In the genomic region with DNA sequence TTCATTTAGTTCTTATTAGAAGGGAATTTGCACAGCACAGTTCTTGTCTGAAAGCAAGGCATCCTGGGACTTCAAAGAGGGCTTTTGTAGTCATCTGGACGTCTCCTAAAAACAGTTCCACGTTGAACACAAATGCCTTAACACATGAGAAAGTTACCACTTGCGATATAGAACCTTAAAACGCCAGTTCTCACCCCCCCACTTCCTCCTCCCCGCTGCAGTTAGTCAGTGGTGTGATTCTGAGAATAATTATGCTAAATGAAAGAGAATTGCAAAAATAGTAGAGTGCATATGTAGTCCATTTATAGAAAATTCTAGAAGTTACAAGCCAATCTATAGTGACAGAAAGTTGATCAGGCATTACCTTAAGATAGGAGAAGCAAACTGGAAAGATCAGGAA, we compare ENCODE assay signal across 33 mouse cellular contexts. TPM values are rescaled to one million over a fixed set of nuclear protein-coding genes. Genes with fewer than 3 reads are reported as not detected.
DNase-seq lines count a peak whose midpoint lies in the region; ATAC-seq and TF ChIP-seq lines count a peak whose summit lies in the region.
"Had no signal": no experiment of that assay in that cellular context is flagged by ENCODE, and none has a peak within 500 bp of the region (broad histone marks: within the 10 kb centered on the region; RNA-seq: fewer than 3 reads in every experiment).

No protein-coding gene starts in this region.

- TF ChIP-seq EP300 in stomach, postnatal 0 days (optimal IDR thresholded peaks at IDR 0.05), result no peak

- no peaks in the 10 kb centered on the region for H3K36me3 ChIP-seq in stomach, embryonic 14.5 days (ENCODE audit: control insufficient read depth, insufficient read depth, low read length)
- H3K36me3 ChIP-seq in stomach, postnatal 0 days (ENCODE audit: control insufficient read depth, insufficient read depth, low read length), result no peaks in the 10 kb centered on the region
- no peaks in the 10 kb centered on the region for H3K36me3 ChIP-seq in limb, embryonic 13.5 days
- no peaks in the 10 kb centered on the region for H3K36me3 ChIP-seq in hindbrain, embryonic 11.5 days (ENCODE audit: control insufficient read depth, insufficient read depth, low read length)
- H3K36me3 ChIP-seq: heart, embryonic 15.5 days; hindbrain, embryonic 12.5 days; intestine, embryonic 15.5 days; midbrain, embryonic 10.5 days; neural tube, embryonic 12.5 days had no signal

- H3K9me3 ChIP-seq in stomach, embryonic 14.5 days (ENCODE audit: control insufficient read depth, low read depth, low read length), result no peaks in the 10 kb centered on the region
- H3K9me3 ChIP-seq in stomach, postnatal 0 days (ENCODE audit: control insufficient read depth, low read length), result no peaks in the 10 kb centered on the region
- no peaks in the 10 kb centered on the region for H3K9me3 ChIP-seq in limb, embryonic 13.5 days
- no peaks in the 10 kb centered on the region for H3K9me3 ChIP-seq in hindbrain, embryonic 11.5 days (ENCODE audit: control insufficient read depth, low read length)
- H3K9me3 ChIP-seq: forebrain, embryonic 13.5 days; heart, embryonic 10.5 days; heart, embryonic 15.5 days; hindbrain, embryonic 12.5 days; intestine, embryonic 15.5 days; midbrain, embryonic 10.5 days; neural tube, embryonic 12.5 days had no signal

- H3K4me1 ChIP-seq in stomach, embryonic 14.5 days (ENCODE audit: control insufficient read depth, insufficient read depth, low read length), result peaks cover 12% of the 10 kb centered on the region
- H3K4me1 ChIP-seq in stomach, postnatal 0 days (replicated peaks; ENCODE audit: control insufficient read depth, insufficient read depth), result no peaks in the 10 kb centered on the region
- H3K4me1 ChIP-seq in limb, embryonic 13.5 days, result peaks cover 44% of the 10 kb centered on the region
- H3K4me1 ChIP-seq in hindbrain, embryonic 11.5 days (replicated peaks; ENCODE audit: control insufficient read depth, insufficient read depth, low read length), result no peaks in the 10 kb centered on the region
- H3K4me1 ChIP-seq: heart, embryonic 10.5 days; heart, embryonic 15.5 days; intestine, embryonic 15.5 days; neural tube, embryonic 12.5 days had no signal

- no peak overlapping the region for H3K4me2 ChIP-seq in stomach, embryonic 14.5 days (replicated peaks; ENCODE audit: low read depth, low read length)
- no peak overlapping the region for H3K4me2 ChIP-seq in stomach, postnatal 0 days (replicated peaks; ENCODE audit: low read depth)
- H3K4me2 ChIP-seq in limb, embryonic 13.5 days (replicated peaks), result 0 out of 2 replicates have a peak overlapping the region, but pooled peaks have one; percentile 12
- H3K4me2 ChIP-seq in hindbrain, embryonic 11.5 days (replicated peaks; ENCODE audit: low read depth, low read length), result no peak overlapping the region
- H3K4me2 ChIP-seq: forebrain, embryonic 13.5 days; heart, embryonic 15.5 days; hindbrain, embryonic 12.5 days; intestine, embryonic 15.5 days; neural tube, embryonic 12.5 days had no signal

- H3K4me3 ChIP-seq in stomach, embryonic 14.5 days (ENCODE audit: low read depth, low read length), result no peak overlapping the region
- H3K4me3 ChIP-seq in stomach, postnatal 0 days (ENCODE audit: low read depth, low read length), result no peak overlapping the region
- no peak overlapping the region for H3K4me3 ChIP-seq in limb, embryonic 13.5 days
- H3K4me3 ChIP-seq in hindbrain, embryonic 11.5 days (ENCODE audit: low read depth, low read length), result no peak overlapping the region
- H3K4me3 ChIP-seq: forebrain, embryonic 13.5 days; heart, embryonic 10.5 days; heart, embryonic 15.5 days; hindbrain, embryonic 12.5 days; intestine, embryonic 15.5 days; midbrain, embryonic 10.5 days; myocyte; neural tube, embryonic 12.5 days had no signal

- no peak for DNase-seq in frontal cortex, postnatal 25 days (ENCODE audit: low spot score in 2 of 2)
- no peak for DNase-seq in stomach, postnatal 0 days (ENCODE audit: low spot score)
- DNase-seq in telencephalon, adult 2 months (ENCODE audit: low read depth, low spot score), result peak; percentile 67
- DNase-seq in hindbrain, embryonic 11.5 days (ENCODE audit: low spot score), result no peak
- no peak for DNase-seq in thymus, postnatal 14 days
- DNase-seq: adrenal gland, postnatal 10 days; cerebellum, adult 11 months; cerebellum, adult 9-10 months; cerebellum, postnatal 36 days; gastrocnemius, postnatal 10 days; kidney, adult 2 months; kidney, postnatal 36 days; liver; lung, adult 2 months; lung, postnatal 10 days; right cerebral cortex, adult 18-20 months had no signal

- ATAC-seq in frontal cortex, adult (ENCODE audit: low TSS enrichment), result peak; percentile 87
- ATAC-seq in stomach, embryonic 14.5 days (ENCODE audit: insufficient number of reproducible peaks, insufficient read depth, low FRiP score, low read depth), result no peak
- no peak for ATAC-seq in stomach, postnatal 0 days (ENCODE audit: low FRiP score, low TSS enrichment)
- no peak for ATAC-seq in limb, embryonic 13.5 days (ENCODE audit: low FRiP score, low read depth)
- no peak for ATAC-seq in hindbrain, embryonic 11.5 days (ENCODE audit: low FRiP score)
- ATAC-seq: hindbrain, postnatal 0 days; intestine, embryonic 15.5 days; Patski had no signal

- peak overlapping the region; percentile 56; the same call in 1 of the 2 replicates for H3K27ac ChIP-seq in stomach, embryonic 14.5 days (ENCODE audit: low read length)
- no peak overlapping the region for H3K27ac ChIP-seq in stomach, postnatal 0 days (replicated peaks)
- peak overlapping the region; percentile 94 for H3K27ac ChIP-seq in limb, embryonic 13.5 days
- H3K27ac ChIP-seq in hindbrain, embryonic 11.5 days (ENCODE audit: low read depth, low read length), result no peak overlapping the region
- H3K27ac ChIP-seq: forebrain, embryonic 13.5 days; heart, embryonic 10.5 days; heart, embryonic 15.5 days; hindbrain, postnatal 0 days; intestine, embryonic 15.5 days; liver, embryonic 14.5 days; midbrain, embryonic 10.5 days; neural tube, embryonic 12.5 days had no signal

- no peak for TF ChIP-seq CTCF in stomach, postnatal 0 days (IDR thresholded peaks at IDR 0.05; ENCODE audit: low read depth)

- no peaks in the 10 kb centered on the region for H3K27me3 ChIP-seq in stomach, embryonic 14.5 days (ENCODE audit: control insufficient read depth, insufficient read depth, low read length)
- no peaks in the 10 kb centered on the region for H3K27me3 ChIP-seq in stomach, postnatal 0 days (ENCODE audit: control insufficient read depth, insufficient read depth, low read length)
- H3K27me3 ChIP-seq in limb, embryonic 13.5 days, result no peaks in the 10 kb centered on the region
- H3K27me3 ChIP-seq in hindbrain, embryonic 11.5 days (ENCODE audit: control insufficient read depth, insufficient read depth, low read length), result no peaks in the 10 kb centered on the region
- H3K27me3 ChIP-seq: heart, embryonic 15.5 days; hindbrain, embryonic 12.5 days; intestine, embryonic 15.5 days; neural tube, embryonic 12.5 days; Patski had no signal

- WGBS in stomach, embryonic 14.5 days, result 79% methylated on average over 5 of the region's 5 CpGs
- 79% methylated on average over 5 of the region's 5 CpGs for WGBS in stomach, postnatal 0 days
- WGBS in limb, embryonic 13.5 days, result 29% methylated on average over 5 of the region's 5 CpGs
- 88% methylated on average over 5 of the region's 5 CpGs for WGBS in hindbrain, embryonic 11.5 days

- no peak overlapping the region for H3K9ac ChIP-seq in stomach, embryonic 14.5 days (replicated peaks; ENCODE audit: low read depth, low read length)
- H3K9ac ChIP-seq in stomach, postnatal 0 days (ENCODE audit: low read length), result no peak overlapping the region
- no peak overlapping the region for H3K9ac ChIP-seq in limb, embryonic 13.5 days
- no peak overlapping the region for H3K9ac ChIP-seq in hindbrain, embryonic 11.5 days (ENCODE audit: low read depth, low read length)
- H3K9ac ChIP-seq: forebrain, embryonic 13.5 days; heart, embryonic 15.5 days; hindbrain, embryonic 12.5 days; intestine, embryonic 15.5 days; liver, embryonic 14.5 days; neural tube, embryonic 12.5 days had no signal

RNA-seq across cellular contexts. Expression of a gene that starts 7.3 kb away (rescaled TPM):
- polyA plus RNA-seq in stomach, embryonic 14.5 days (2014; fragmentation: Nextera tagmentation; extraction: Ambion mirVana), result 0.20 TPM in 1 of 2 replicates, not detected in the other
- polyA plus RNA-seq in stomach, postnatal 0 days (2015; fragmentation: Nextera tagmentation; extraction: Ambion mirVana), result 0.05 TPM in 1 of 2 replicates, not detected in the other
- 1.1 and 1.3 TPM in 2 replicates for polyA plus RNA-seq in limb, embryonic 13.5 days (2015; fragmentation: Nextera tagmentation; extraction: Ambion mirVana)
- polyA plus RNA-seq in hindbrain, embryonic 11.5 days (2014; fragmentation: Nextera tagmentation; extraction: Ambion mirVana), result 0.25 and 0.28 TPM in 2 replicates
- polyA plus RNA-seq: gonadal fat pad, adult 2 months; heart, embryonic 10.5 days; heart, embryonic 15.5 days; hindbrain, embryonic 12.5 days; hindbrain, postnatal 0 days; kidney, adult 2 months; kidney, embryonic 16.5 days; liver, embryonic 14.5 days; lung, adult 2 months; midbrain, embryonic 10.5 days; midbrain, postnatal 0 days; myocyte; Patski had no signal

RNA-seq across cellular contexts. Expression of a gene that starts 32.5 kb away (rescaled TPM):
- polyA plus RNA-seq in stomach, embryonic 14.5 days (2014; fragmentation: Nextera tagmentation; extraction: Ambion mirVana), result 20.2 and 20.8 TPM in 2 replicates
- polyA plus RNA-seq in stomach, postnatal 0 days (2015; fragmentation: Nextera tagmentation; extraction: Ambion mirVana), result 9.9 and 10.4 TPM in 2 replicates
- polyA plus RNA-seq in limb, embryonic 13.5 days (2015; fragmentation: Nextera tagmentation; extraction: Ambion mirVana), result 13.5 and 13.8 TPM in 2 replicates
- polyA plus RNA-seq in hindbrain, embryonic 11.5 days (2014; fragmentation: Nextera tagmentation; extraction: Ambion mirVana), result 12.7 and 16.9 TPM in 2 replicates

Comparison
In these comparisons a context has a peak if more than half of its experiments do, and no peak if none do; other contexts are left out.
1. H3K27ac ChIP-seq: peak in stomach, embryonic 14.5 days (single experiment) and limb, embryonic 13.5 days (single experiment); none in stomach, postnatal 0 days (single experiment) and hindbrain, embryonic 11.5 days (single experiment).